Mouse (Mus musculus) olfactory bulb, adult 2 months (tissue): ENCODE results near the gene Ccdc155.

Experiments
- CTCF ChIP-seq: fragments of 200-500 bp; IDR thresholded peaks from 2 replicates; pipeline ENCODE4 v1.5.1; 2012; ENCODE audit warnings: low read depth, mild to moderate bottlenecking, low read length, moderate library complexity; ENCODE audit not compliant: insufficient read depth
- POLR2A ChIP-seq: fragments of 200-500 bp; IDR thresholded peaks from 2 replicates; pipeline ENCODE4 v1.6.1; 2012; ENCODE audit warnings: mild to moderate bottlenecking, low read depth, low read length, moderate library complexity; ENCODE audit not compliant: insufficient read depth

- TF ChIP-seq POLR2A (no peak), CTCF (no peak)
Measured at GRCm38 (mm10) chr7:45191803-45192363, 12.8 kb downstream of the Ccdc155 start.
